Mouse (Mus musculus) lung, embryonic 15.5 days (tissue): Measurements from ENCODE around the gene Baiap2. TPM values are rescaled to one million over a fixed set of nuclear protein-coding genes. Genes with fewer than 3 reads are reported as not detected.

Experiments used
- ATAC-seq: fragments of 200-750 bp; cut with Nextera tagmentation; 2 replicates; pipeline ENCODE4 v1.8.0; 2017; ENCODE audit warnings: moderate number of reproducible peaks, borderline replicate concordance; ENCODE audit not compliant: low FRiP score, low TSS enrichment; ENCODE audit errors: extremely low read depth
- H3K27ac ChIP-seq: fragments of 300-500 bp; sonication (generic); 2 replicates; pipeline ENCODE4 v1.5.1; 2015; ENCODE audit warnings: moderate library complexity, mild to moderate bottlenecking, inconsistent platforms
- H3K27me3 ChIP-seq: fragments of 300-500 bp; sonication (generic); 2 replicates; pipeline ENCODE4 v1.6.1; 2015; ENCODE audit warnings: inconsistent platforms
- H3K36me3 ChIP-seq: fragments of 300-500 bp; sonication (generic); 2 replicates; pipeline ENCODE4 v1.6.1; 2015; ENCODE audit warnings: inconsistent platforms
- H3K4me1 ChIP-seq: fragments of 300-500 bp; sonication (generic); 2 replicates; pipeline ENCODE4 v1.6.1; 2015; ENCODE audit warnings: inconsistent platforms
- H3K4me2 ChIP-seq: fragments of 300-500 bp; sonication (generic); 2 replicates; pipeline ENCODE4 v1.6.1; 2015; ENCODE audit warnings: inconsistent platforms, mild to moderate bottlenecking, moderate library complexity
- H3K4me3 ChIP-seq: fragments of 300-500 bp; sonication (generic); 2 replicates; pipeline ENCODE4 v1.5.1; 2015; ENCODE audit warnings: mild to moderate bottlenecking, inconsistent platforms
- H3K9ac ChIP-seq: fragments of 300-500 bp; sonication (generic); 2 replicates; pipeline ENCODE4 v1.6.1; 2015; ENCODE audit warnings: inconsistent platforms
- H3K9me3 ChIP-seq: fragments of 300-500 bp; sonication (generic); 2 replicates; pipeline ENCODE4 v1.6.1; 2016; ENCODE audit warnings: inconsistent platforms
- WGBS: fragments of 180-500 bp; shearing (Covaris S2); methylation state at CpG from one replicate; pipeline ENCODE4 v1.1.7; 2015; 5-methylcytosine and 5-hydroxymethylcytosine counted together
- polyA plus RNA-seq: library from polyadenylated mRNA; unstranded; fragments of >200 nt; fragmentation: Nextera tagmentation; extraction: Ambion mirVana; gene quantifications from 2 replicates; pipeline ENCODE4 v1.2.1, GENCODE M21; 2015

Baiap2 gene
- polyA plus RNA-seq, result 26.2 and 28.9 TPM in 2 replicates

GRCm38 (mm10) chr11:119942727-119943427, at the start of gene Baiap2:
Gene Baiap2 (plus strand): TSS chr11:119942763.
- ATAC-seq, result peak; percentile 93
- no peaks in the 10 kb centered on the region for H3K36me3 ChIP-seq
- under 1% methylated on average over 78 of the region's 79 CpGs for WGBS
- H3K9me3 ChIP-seq, result no peaks in the 10 kb centered on the region
- H3K27ac ChIP-seq, result peak within 1 kb of the TSS; percentile 87
- peak within 1 kb of the TSS; percentile 91 for H3K4me2 ChIP-seq
- peak within 1 kb of the TSS; percentile 81 for H3K9ac ChIP-seq
- peak within 1 kb of the TSS; percentile 76 for H3K4me3 ChIP-seq
- H3K4me1 ChIP-seq, result peaks cover 72% of the 10 kb centered on the region
- no peaks in the 10 kb centered on the region for H3K27me3 ChIP-seq

DNA sequence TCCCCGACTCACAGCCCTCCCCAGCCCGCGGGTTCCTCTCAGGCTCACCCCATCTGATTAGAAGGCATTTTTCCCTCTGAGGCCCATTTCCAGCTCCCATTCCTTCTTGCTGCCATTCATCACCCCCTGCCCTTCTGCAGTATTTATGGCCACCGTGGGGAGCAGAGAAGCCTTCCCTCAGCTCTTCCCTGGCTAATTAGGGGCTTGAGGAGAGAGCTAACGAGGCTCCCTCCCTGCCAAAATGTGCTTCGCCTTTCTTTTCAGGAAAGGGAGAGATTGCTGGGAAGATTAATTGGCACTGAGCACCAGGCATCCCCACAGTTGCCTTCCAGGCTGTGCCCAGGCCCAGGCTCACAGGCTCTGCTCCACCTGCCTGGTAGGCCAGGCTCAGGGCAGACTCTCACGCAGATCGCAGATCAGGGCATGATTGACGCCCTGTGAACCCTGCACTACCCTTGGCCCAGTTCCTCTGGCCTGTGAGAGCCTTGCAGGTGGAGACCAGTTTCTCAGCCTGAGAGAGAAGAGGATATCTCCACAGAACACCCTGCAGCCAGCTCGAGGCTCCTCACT, 48.8 kb upstream of the Baiap2 start:
- Histone ChIP-seq H3K27me3 (no peaks in the 10 kb centered on the region), H3K4me2 (no peak overlapping the region), H3K4me1 (no peaks in the 10 kb centered on the region), H3K27ac (no peak overlapping the region), H3K4me3 (no peak overlapping the region), H3K36me3 (peaks cover 32% of the 10 kb centered on the region), H3K9me3 (no peaks in the 10 kb centered on the region), H3K9ac (no peak overlapping the region)
- 82% methylated on average over 10 of the region's 10 CpGs for WGBS
- ATAC-seq, result no peak

- 0 out of 2 replicates have a peak, but pooled peaks have one; percentile 50 for ATAC-seq
- Histone ChIP-seq H3K27me3 (no peaks in the 10 kb centered on the region), H3K4me3 (no peak overlapping the region), H3K4me1 (no peaks in the 10 kb centered on the region), H3K27ac (no peak overlapping the region), H3K36me3 (peaks cover 34% of the 10 kb centered on the region), H3K9ac (no peak overlapping the region), H3K9me3 (no peaks in the 10 kb centered on the region), H3K4me2 (no peak overlapping the region)
- WGBS, result 46% methylated on average over 6 of the region's 6 CpGs
Observed at GRCm38 (mm10) chr11:119894634-119895033, 47.9 kb upstream of the Baiap2 start.

DNA sequence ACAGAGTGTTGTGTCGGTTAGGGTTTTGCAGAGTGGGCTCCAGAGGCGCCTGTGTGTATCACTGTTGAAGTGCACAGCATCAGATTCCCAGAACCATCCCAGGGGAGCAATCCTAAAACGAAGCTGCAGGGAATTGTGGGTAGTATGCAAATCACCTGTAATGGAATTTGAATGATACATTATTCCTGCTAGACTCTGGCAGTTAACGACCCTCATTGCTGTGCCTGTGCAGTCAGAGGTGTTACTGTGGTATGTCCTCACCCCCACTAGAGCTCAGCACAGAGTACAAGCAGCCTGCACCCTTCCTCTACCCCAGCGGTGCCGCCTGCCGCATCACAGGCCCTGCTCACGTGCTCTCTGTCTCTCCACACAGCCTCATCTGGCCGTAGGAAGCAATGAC, 45.5 kb upstream of the Baiap2 start:
- WGBS, result 88% methylated on average over 9 of the region's 9 CpGs
- no peaks in the 10 kb centered on the region for H3K9me3 ChIP-seq
- no peaks in the 10 kb centered on the region for H3K4me1 ChIP-seq
- peaks cover 30% of the 10 kb centered on the region for H3K36me3 ChIP-seq
- H3K4me3 ChIP-seq, result no peak overlapping the region
- no peaks in the 10 kb centered on the region for H3K27me3 ChIP-seq
- H3K4me2 ChIP-seq, result no peak overlapping the region
- no peak overlapping the region for H3K27ac ChIP-seq
- no peak for ATAC-seq
- no peak overlapping the region for H3K9ac ChIP-seq

GRCm38 (mm10) chr11:119898976-119899375, 43.6 kb upstream of the Baiap2 start:
- H3K4me3 ChIP-seq, result no peak overlapping the region
- H3K9ac ChIP-seq, result no peak overlapping the region
- H3K4me2 ChIP-seq, result no peak overlapping the region
- H3K9me3 ChIP-seq, result no peaks in the 10 kb centered on the region
- ATAC-seq, result no peak
- H3K27me3 ChIP-seq, result no peaks in the 10 kb centered on the region
- no peak overlapping the region for H3K27ac ChIP-seq
- peaks cover 30% of the 10 kb centered on the region for H3K36me3 ChIP-seq
- 78% methylated on average over 11 of the region's 11 CpGs for WGBS
- H3K4me1 ChIP-seq, result no peaks in the 10 kb centered on the region

DNA sequence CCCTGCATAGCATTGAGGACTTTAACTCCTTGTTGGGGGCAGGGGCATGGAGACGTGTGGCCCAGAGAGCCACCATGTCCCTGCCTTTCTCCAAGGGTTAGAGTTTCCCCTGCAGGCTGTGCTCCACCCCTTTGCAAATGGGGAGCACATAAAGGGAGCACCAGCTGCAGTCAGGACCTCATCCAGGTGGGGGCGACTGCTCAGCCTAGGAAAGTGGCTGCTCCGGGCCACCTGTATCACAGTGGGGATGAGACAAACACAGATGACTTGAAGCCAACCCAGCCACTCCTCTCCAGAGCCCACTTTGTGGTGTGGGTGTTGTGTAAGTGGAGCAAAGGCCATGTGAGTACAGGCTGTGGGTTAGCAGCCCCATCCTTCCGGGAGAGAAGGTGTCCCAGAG, 41.4 kb upstream of the Baiap2 start:
- Histone ChIP-seq H3K4me1 (peaks cover 4% of the 10 kb centered on the region; the same call in 1 of the 2 replicates), H3K4me3 (no peak overlapping the region), H3K9ac (no peak overlapping the region), H3K9me3 (no peaks in the 10 kb centered on the region), H3K27ac (no peak overlapping the region), H3K27me3 (no peaks in the 10 kb centered on the region), H3K4me2 (no peak overlapping the region), H3K36me3 (peaks cover 20% of the 10 kb centered on the region)
- ATAC-seq, result no peak
- WGBS, result 56% methylated on average over 4 of the region's 4 CpGs

DNA sequence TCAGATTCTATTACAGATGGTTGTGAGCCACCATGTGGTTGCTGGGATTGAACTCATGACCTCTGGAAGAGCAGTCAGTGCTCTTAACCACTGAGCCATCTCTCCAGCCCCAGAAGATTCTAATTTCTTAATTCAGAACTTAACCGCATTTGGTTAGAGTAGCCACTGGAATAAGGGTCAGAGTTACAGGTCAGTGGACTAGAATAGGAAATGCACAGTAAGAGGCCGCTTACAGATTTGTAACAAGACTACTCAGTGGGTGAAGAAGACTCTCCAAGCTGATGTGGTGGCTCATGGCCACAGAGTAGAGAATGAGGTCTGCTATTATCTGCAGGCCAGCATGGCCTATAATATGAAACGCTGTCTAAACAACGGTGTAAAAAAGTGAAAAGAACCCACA, 39.7 kb upstream of the Baiap2 start:
- no peak overlapping the region for H3K27ac ChIP-seq
- H3K27me3 ChIP-seq, result no peaks in the 10 kb centered on the region
- WGBS, result 85% methylated on average over 4 of the region's 4 CpGs
- H3K9ac ChIP-seq, result no peak overlapping the region
- no peak overlapping the region for H3K4me2 ChIP-seq
- no peak for ATAC-seq
- H3K4me1 ChIP-seq, result peaks cover 4% of the 10 kb centered on the region; the same call in 1 of the 2 replicates
- no peak overlapping the region for H3K4me3 ChIP-seq
- H3K9me3 ChIP-seq, result no peaks in the 10 kb centered on the region
- H3K36me3 ChIP-seq, result peaks cover 11% of the 10 kb centered on the region

DNA sequence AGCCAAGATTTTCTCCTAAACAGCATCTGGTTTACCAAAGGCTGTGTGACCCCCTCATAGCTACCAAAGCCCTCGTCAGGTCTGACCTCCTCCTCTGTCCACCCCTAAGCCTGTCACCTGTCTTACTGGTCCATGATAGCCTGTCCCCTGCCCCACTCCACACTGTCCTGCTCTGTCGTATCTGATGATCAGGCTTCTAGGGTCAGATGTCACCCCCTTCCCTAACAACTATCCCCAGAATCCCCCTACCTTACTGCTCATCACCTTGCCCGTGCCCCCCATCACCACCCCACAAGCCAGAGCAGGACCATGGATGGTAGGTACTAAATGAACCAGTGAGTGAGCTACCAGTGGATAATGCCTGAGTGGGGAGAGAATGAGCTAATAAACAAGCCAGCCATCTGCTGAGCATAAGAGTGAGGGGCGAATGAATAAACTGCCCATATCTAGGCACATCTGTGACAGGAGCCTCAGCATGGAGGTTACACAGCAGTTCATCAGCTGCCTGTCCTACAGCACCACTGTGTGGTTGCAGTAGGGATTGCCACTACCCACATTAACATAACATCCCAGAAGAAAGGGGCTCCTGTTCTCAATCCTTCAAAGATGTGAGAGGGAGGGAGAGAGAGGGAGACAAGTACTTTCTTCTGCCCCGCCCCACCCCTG, 37.8 kb upstream of the Baiap2 start:
- peak; percentile 24; the same call in 1 of the 2 replicates for ATAC-seq
- no peak overlapping the region for H3K4me2 ChIP-seq
- no peak overlapping the region for H3K9ac ChIP-seq
- no peak overlapping the region for H3K4me3 ChIP-seq
- H3K36me3 ChIP-seq, result no peaks in the 10 kb centered on the region
- WGBS, result 30% methylated on average over 5 of the region's 5 CpGs
- no peaks in the 10 kb centered on the region for H3K27me3 ChIP-seq
- peaks cover 7% of the 10 kb centered on the region; the same call in 1 of the 2 replicates for H3K4me1 ChIP-seq
- no peaks in the 10 kb centered on the region for H3K9me3 ChIP-seq
- no peak overlapping the region for H3K27ac ChIP-seq

GRCm38 (mm10) chr11:119905794-119906193, 36.8 kb upstream of the Baiap2 start:
- Histone ChIP-seq H3K4me1 (peaks cover 9% of the 10 kb centered on the region; the same call in 1 of the 2 replicates), H3K4me2 (no peak overlapping the region), H3K27ac (no peak overlapping the region), H3K9ac (no peak overlapping the region), H3K9me3 (no peaks in the 10 kb centered on the region), H3K36me3 (no peaks in the 10 kb centered on the region), H3K27me3 (no peaks in the 10 kb centered on the region), H3K4me3 (no peak overlapping the region)
- 73% methylated on average over 5 of the region's 5 CpGs for whole genome bisulfite sequencing
- no peak for ATAC-seq

GRCm38 (mm10) chr11:119907006-119907650, 35.4 kb upstream of the Baiap2 start:
- Histone ChIP-seq H3K9ac (no peak overlapping the region), H3K4me2 (no peak overlapping the region), H3K4me1 (peaks cover 9% of the 10 kb centered on the region; the same call in 1 of the 2 replicates), H3K36me3 (no peaks in the 10 kb centered on the region), H3K4me3 (no peak overlapping the region), H3K27ac (no peak overlapping the region), H3K27me3 (no peaks in the 10 kb centered on the region), H3K9me3 (no peaks in the 10 kb centered on the region)
- no peak for ATAC-seq
- 40% methylated on average over 7 of the region's 7 CpGs for WGBS

- WGBS, result 39% methylated on average over 7 of the region's 7 CpGs
- no peaks in the 10 kb centered on the region for H3K27me3 ChIP-seq
- H3K4me1 ChIP-seq, result peaks cover 13% of the 10 kb centered on the region
- H3K9ac ChIP-seq, result no peak overlapping the region
- H3K4me3 ChIP-seq, result no peak overlapping the region
- ATAC-seq, result no peak
- no peaks in the 10 kb centered on the region for H3K9me3 ChIP-seq
- H3K27ac ChIP-seq, result no peak overlapping the region
- no peak overlapping the region for H3K4me2 ChIP-seq
- no peaks in the 10 kb centered on the region for H3K36me3 ChIP-seq
Observed at GRCm38 (mm10) chr11:119907711-119908110, 34.9 kb upstream of the Baiap2 start.
